Mouse (Mus musculus): ENCODE measurements at regions not wholly inside any gene's neighbourhood (a gene's known extent, or its start where the extent isn't known, plus 50 kb on each side); places are given as distances from the start of the nearest gene placed in this dataset.
A peak's percentile ranks its signal among the peaks of the same experiment; 100 is the strongest.

GRCm38 (mm10) chr10:96724436-96725175 is 107.8 kb downstream of the Btg1 start:
- DNase-seq = no peak

GRCm38 (mm10) chr10:96726801-96727780 is 110.3 kb downstream of the Btg1 start:
- no peak for DNase-seq

GRCm38 (mm10) chr10:96733581-96733980 is 116.8 kb downstream of the Btg1 start:
- no peak for DNase-seq

GRCm38 (mm10) chr10:96735146-96735545 is 118.3 kb downstream of the Btg1 start:
- DNase-seq = no peak

GRCm38 (mm10) chr10:96735885-96736628 is 119.3 kb downstream of the Btg1 start:
- DNase-seq = no peak

- DNase-seq = no peak
Observed at GRCm38 (mm10) chr10:96737972-96738371, 121.2 kb downstream of the Btg1 start.

- no peak for DNase-seq
Observed at GRCm38 (mm10) chr10:96738606-96739005, 121.8 kb downstream of the Btg1 start.

GRCm38 (mm10) chr10:96744167-96744777 is 127.5 kb downstream of the Btg1 start:
- peak; percentile 67 to 74 for DNase-seq

GRCm38 (mm10) chr10:96747015-96747663 is 130.3 kb downstream of the Btg1 start:
- no peak for DNase-seq

- peak; percentile 22 to 55 for DNase-seq
Observed at GRCm38 (mm10) chr10:96750861-96751260, 134.1 kb downstream of the Btg1 start.

- peak; percentile 96 for DNase-seq
Observed at GRCm38 (mm10) chr10:96751580-96752264, 134.9 kb downstream of the Btg1 start.

- no peak for DNase-seq
Observed at GRCm38 (mm10) chr10:96752531-96752930, 135.7 kb downstream of the Btg1 start.

- DNase-seq = no peak
Observed at GRCm38 (mm10) chr10:96753521-96753920, 136.7 kb downstream of the Btg1 start.

- DNase-seq = peak in 1 of 2 experiments; percentile 35
Observed at GRCm38 (mm10) chr10:96755674-96756073, 138.9 kb downstream of the Btg1 start.

- no peak for DNase-seq
Observed at GRCm38 (mm10) chr10:96756355-96757084, 139.7 kb downstream of the Btg1 start.

GRCm38 (mm10) chr10:96757311-96757710 is 140.5 kb downstream of the Btg1 start:
- DNase-seq = no peak

GRCm38 (mm10) chr10:96761601-96762000 is 144.8 kb downstream of the Btg1 start:
- no peak for DNase-seq

GRCm38 (mm10) chr10:96765626-96766025 is 148.8 kb downstream of the Btg1 start:
- DNase-seq = no peak

GRCm38 (mm10) chr10:96778220-96778619 is 161.4 kb downstream of the Btg1 start:
- no peak for DNase-seq

GRCm38 (mm10) chr10:96783966-96784365 is 167.2 kb downstream of the Btg1 start:
- DNase-seq = no peak
